Mouse (Mus musculus) kidney, adult 18-20 months (tissue): ENCODE measurements around the gene Rnf19b.

ENCODE experiments used
- DNase-seq: peaks from one replicate; pipeline ENCODE4 v3.0.0; 2021

The Rnf19b gene

DNA sequence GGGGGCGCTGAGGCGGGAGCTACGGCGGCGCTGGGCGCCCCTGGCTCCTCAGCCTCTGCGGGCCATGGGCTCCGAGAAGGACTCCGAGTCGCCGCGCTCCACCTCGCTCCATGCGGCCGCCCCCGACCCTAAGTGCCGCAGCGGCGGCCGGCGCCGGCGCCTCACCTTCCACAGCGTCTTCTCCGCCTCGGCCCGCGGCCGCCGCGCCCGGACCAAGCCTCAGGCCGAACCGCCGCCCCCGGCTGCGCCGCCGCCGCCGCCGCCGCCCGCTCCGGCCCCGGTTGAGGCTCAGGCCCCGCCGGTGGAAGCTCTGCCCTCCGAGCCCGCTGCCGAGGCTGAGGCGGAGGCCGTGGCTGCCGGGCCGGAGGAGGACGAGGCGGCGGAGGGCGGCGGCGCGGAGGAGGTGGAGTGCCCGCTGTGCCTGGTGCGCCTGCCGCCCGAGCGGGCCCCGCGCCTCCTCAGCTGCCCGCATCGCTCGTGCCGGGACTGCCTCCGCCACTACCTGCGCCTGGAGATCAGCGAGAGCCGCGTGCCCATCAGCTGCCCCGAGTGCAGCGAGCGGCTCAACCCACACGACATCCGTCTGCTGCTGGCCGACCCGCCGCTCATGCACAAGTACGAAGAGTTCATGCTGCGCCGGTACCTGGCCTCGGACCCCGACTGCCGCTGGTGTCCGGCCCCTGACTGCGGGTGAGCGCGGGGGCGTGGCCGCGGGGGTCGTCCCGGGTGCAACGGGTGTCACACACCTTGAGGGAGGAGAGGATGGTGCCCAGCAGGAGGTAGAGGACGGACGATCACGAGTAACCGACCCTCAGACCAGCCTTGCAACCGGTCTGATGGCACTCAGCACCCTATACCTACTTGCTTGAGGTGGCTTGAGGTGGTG, at the start of gene Rnf19b:
Rnf19b (plus strand) TSS at position 65 of the 886 bp plus-strand sequence.
- DNase-seq, result peak; percentile 66

GRCm38 (mm10) chr4:129008672-129009071, 49.4 kb upstream of the Rnf19b start:
- no peak for DNase-seq

DNA sequence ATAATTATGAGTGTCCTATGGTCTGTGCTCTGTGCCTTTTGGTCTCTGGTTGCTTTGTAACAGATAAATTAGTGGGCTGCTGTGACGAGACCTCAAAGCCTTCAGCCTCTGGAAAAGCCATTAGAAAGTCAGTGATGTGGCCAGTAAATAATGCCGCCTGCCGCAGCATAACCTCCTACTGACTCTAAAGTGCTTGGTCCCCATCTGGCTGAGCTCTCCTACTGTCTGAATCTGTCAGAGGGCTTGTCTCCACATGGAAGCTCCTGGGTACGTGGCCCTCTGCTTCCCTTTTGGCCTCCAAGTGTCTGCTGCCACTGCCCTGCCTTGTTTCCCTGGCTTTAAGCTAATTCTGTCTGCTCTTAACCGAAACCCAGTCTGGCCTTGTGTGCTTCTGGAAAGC, 48.5 kb upstream of the Rnf19b start:
- DNase-seq, result no peak

DNA sequence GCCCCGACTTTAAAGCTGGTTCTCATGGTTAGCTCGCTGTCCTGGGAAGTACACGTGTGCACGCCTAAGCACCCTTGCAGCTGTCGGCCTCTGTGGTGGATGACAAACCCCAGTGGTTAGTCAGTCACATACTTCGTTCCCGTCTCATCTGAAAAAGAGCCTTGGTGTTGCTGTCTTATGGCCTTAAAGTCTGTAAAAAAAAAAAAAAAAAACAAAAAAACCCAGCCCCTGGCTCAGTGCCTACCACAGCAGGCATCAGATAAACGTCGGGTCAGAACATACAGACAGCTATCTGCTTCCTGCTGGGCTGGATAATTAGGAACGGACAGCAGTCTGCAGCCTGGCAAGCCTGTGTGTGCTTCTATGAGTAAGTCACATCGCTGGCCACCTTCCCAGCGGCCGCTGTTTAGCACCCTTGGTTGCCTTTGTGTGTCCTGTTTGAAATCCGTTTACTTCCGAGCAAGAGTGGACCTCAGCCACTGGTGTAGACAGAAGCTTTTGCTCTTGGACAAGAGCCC, 46.4 kb upstream of the Rnf19b start:
- no peak for DNase-seq

DNA sequence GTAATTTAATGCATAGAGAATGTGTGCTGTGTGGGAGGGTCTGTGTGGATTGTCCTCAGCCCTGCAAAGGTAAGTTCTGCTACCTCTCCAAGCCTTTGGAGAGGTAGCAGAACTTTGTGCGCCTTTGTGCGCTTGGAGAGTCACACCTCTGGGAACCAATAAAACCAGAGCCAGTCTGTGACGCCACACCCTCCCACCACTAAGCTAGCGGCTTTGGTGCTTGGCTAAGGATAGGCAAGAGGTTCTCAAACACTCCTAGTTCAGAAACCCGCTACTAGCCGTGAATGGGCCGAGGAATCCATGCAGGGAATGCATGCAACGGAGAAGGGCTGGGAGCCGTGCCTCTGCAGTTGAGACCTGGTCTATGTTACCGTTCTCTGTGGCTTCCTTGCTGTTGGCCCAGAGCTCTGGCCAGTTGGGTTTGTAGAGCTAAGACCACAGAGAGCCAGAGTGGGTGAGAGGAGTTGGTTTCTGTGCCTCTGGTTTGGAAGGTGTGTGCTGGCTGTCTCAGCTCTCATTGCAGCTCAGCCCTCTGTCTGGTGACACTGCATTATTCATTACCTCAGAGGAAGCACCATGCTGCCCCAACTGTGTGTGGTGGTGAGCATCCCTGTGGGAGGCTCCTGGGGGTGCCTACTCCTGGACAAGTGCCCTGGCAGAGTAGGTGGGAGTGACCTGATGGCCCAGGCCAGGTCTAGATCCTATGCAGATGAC, 44.8 kb upstream of the Rnf19b start:
- DNase-seq, result no peak

DNA sequence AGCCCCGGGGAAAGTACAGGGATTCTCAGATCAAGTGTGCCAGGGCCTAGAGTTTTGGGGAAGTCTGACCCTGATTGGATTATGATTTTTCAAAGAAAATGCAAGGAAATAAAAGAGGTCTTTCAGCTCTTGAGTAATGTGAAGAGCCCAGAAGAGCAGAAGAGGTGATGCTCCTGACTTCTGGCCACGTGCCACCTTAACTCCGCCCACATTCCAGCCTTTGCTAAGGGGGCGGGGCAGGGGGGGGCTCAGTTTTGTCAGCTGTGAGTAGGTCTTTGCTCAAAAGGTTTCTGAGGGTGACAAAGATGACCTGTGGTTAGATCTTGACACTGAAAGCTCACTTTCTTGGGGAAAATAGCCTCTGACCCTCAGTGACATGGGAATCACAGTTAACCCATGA, 41.7 kb upstream of the Rnf19b start:
- DNase-seq, result no peak

DNA sequence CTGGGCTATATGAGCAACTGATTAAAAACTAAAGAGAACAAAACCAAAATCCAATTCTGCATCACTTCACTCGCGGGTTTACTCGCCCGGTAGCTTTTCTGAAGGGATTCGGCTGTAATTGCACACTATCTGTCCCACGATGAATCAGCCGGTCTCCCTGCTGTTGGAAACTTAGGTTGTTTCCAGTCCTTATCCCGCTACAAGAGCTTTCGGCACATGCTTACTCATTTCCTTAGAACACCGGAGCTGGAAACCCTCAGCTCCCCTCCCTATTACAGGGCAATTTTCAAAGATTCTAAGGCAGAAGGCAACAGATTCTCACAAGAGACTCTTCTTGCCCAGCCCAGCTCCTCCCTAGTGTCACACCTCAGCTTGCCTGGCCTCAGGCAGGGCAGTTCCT, 40.9 kb upstream of the Rnf19b start:
- DNase-seq, result no peak

DNA sequence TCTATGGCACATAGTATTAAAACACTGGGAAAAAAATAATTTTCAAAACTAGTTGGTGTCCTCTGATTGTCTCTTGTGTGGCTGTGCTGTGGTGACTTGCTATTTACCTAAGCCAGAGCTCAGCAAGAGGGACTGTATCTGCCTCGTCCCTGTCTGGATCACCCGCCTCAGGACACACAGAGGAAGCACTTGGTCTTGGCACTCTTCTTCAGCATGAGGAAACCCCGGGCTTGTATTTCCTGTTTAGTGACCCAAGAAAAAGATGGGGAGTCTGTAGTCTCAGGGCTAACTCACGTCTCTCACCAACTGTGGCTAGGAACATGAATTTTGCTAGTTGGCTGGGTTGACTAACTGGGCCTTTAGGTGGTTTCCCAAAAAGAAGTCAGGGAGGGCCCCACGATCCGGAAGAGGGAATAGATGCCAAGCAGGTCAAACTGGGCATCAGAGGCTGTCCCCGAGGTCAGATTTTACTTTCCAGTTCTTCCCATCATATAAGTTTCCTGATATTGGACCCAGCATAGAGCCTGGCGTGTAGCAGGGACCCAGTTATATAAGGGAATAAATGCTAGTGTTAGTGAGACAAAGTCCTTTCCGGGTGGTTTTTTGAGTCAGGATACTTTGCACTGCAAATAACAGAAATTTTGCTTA, 39.2 kb upstream of the Rnf19b start:
- no peak for DNase-seq

DNA sequence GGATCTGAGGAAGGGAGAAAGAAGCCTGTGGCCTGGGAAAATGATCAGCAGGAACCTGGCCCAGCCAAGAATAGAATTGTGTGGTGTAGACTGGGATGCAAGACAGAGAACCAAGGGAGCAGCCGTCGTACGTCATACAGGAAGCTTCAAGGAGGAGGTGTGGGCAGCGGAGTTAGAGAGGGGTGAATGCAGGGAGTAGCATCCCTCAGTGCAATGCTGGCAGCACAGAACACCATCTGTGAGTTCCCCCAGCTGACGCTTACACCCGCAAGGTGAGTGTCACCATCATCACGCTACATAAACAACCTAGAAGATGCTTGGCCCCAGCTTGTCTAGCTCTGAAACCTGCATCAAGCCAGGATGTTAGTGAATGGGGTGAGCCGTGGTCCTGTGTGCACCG, 38.3 kb upstream of the Rnf19b start:
- no peak for DNase-seq

DNA sequence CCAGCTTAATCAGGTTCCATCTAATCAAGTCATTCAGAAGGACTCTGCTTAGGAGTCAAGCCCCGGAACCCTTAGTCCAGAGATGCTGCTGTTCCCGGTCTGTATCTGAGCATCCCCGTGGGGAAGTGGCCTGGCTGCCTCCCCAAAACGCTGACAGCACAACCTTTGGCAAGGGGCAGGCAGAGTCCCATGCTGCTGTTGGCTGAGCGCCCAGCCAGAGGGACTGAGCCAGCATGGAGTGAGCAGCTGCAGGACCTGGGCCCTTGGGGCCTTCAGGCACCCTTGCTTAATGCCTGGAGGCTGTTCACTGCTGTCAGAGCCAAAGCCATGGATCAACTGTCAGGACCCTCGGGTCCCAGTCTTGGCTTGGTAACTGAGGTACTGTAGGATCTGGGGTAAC, 37.6 kb upstream of the Rnf19b start:
- DNase-seq, result peak; percentile 87

DNA sequence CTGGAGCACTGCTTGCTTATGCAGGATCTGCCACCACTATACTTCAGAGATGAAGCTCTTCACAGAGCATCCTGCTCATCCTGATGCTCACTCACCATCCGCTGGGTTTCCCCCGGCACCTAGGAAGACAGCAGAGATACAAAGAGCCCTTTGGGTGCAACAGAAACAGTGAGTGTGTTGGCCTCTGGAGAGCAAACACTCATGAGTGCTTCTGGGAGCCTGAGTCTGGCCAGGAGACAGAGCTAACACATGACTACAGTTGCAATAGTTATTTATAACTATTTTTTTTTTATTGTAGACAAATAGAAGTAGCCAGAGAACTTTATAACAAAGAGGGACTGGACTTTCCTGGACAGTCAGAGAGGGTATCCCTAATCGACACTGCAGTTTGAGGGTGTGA, 36.6 kb upstream of the Rnf19b start:
- no peak for DNase-seq

- DNase-seq, result no peak
Observed at GRCm38 (mm10) chr4:129021886-129022285, 36.2 kb upstream of the Rnf19b start.

- no peak for DNase-seq
Observed at GRCm38 (mm10) chr4:129023884-129024283, 34.2 kb upstream of the Rnf19b start.

DNA sequence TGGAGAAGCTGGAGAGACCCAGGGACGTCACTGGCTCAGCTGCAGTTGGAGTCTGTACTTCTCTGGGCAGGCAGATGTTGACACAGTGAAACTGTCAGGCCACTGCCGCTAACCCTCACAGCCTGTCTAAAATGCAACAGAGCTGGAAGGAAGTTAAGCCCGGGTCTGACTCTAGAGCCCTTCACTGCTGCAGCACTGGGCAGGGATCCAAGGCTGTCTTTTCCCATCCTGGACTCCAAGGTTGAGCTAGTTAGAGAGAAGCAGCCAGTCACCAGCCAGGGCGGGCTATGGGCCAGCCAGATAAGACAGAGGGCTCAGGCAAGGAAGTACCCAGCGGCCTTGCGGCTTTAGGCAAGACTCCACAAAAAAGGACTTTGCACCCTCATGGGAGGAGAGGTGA, 33.3 kb upstream of the Rnf19b start:
- peak; percentile 79 for DNase-seq

GRCm38 (mm10) chr4:129025707-129026106, 32.4 kb upstream of the Rnf19b start:
- DNase-seq, result no peak

DNA sequence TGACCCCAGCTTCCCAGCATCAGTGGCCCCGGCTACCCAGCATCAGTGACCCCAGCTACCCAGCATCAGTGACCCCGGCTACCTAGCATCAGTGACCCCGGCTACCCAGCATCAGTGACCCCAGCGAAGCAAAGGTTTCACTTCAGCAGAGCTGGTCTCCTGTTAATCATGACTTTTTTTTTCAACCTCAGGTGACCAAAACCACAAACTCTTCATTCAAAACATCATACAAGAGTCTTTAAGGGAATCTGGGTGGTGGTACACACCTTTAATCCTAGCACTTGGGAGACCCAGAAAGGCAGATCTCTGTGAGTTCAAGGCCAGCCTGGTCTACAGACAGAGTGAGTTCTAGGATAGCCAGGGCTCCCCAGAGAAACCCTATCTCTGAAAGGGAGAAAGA, 27.3 kb upstream of the Rnf19b start:
- no peak for DNase-seq

DNA sequence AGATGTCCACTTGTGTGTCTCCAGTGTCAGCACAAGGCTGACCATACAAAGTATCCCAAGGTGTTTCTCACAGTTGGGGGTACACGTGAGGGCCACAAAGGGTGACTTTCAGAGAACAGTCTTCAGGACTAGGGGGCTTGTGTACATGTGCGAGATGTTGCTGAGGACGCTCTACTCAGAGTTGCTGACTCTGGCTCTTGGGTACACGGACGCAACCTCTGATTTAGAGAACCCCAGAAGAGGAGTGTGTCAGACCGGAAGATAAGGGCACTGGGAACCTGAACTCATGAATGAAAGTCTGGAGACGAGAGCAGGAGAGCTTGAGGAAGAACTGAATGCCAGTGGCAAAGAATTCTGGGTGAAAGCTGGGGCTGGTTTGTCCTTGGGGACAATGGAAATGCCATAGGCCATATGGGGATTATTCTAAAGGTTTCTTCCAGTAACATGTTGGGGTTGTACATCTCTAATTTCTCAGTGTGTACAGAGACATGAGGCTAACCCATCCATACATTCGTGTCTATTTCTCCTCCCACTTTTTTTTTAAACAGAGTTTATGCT, 26.6 kb upstream of the Rnf19b start:
- no peak for DNase-seq

DNA sequence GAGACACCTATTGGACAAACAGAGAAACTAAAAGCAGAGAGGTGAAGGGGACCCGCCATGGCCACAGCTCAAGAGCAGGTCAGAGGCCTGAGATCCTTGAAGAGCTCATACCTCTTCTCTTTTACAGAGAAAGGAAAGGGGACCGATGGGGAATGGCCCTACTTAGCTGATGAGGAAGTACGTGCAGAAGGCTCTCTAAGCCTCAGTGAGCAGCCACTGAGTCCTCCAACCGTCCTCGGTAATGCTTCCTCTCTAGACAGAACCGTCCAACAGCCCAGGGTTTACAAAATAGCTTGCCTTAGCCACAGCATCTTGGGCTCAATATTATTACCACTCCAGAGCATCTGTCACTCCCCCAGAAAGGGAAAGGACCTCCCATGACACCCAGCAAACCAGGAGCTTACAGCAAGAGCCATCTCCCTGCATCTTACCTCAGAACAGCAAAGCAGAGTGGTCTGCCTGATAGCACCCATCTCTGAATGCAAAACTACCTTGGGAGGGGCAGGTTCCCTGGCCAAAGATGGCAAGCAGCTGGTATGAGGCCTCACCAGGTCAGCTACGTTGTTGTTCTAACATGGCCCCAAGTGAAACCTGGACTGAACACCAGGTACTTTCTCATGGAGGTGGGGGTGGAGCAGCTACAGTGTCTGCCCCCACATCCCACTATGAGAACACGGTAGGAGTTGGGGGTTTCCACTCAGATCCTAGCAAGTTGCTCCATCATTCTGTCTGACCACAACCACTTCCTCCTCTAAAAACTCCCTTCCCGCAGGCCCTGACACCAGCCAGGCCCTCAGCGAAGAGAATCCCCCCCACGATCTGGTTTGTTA, 25.7 kb upstream of the Rnf19b start:
- DNase-seq, result no peak

DNA sequence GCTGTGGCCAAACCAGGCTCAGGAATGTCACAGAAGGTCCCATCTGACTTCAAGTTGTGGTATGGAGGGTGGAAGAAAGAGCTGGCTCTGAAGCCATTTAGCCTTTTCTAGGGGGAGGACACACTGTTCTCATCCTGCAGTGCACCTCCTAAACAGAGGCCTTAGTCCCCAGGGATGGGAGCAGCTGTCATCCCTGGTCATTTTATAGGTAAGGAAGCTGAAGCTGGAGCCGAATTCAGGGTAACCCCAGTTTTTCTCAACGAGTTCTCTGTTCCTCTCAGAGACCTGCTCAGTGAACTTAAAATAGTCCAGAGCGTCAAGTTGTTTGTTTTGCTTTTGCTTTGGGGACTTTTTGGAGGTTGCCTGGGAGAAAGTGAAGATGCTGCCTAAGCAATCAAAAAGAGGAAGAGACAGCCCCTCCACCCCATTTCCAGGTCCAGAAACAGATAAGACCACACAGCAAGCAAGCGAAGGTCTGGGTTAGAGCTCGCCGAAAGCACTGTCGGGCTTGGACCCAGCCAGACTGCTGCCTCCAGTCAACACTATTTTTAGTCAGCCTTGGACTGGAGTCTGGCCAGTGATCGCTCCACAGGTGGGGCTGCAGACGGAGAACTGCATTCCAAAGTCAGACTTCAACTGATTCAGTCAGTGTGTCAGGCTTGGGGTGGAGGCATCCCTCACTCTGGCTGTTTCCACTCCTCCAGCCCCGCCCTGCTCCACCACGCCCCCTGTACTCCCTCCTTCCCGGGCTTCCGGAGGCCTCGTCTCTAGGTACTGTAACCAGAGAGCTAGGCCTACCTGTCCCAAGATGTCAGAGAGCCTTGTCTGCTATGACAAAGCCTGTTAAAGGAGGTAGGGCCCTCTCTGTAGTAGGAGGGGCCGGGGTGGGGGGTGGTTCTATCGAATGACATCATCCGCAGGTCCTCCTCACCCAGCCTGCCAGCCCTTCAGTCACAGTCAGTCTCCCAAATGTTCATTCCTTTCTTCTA, 24.8 kb upstream of the Rnf19b start:
- DNase-seq, result peak; percentile 81

DNA sequence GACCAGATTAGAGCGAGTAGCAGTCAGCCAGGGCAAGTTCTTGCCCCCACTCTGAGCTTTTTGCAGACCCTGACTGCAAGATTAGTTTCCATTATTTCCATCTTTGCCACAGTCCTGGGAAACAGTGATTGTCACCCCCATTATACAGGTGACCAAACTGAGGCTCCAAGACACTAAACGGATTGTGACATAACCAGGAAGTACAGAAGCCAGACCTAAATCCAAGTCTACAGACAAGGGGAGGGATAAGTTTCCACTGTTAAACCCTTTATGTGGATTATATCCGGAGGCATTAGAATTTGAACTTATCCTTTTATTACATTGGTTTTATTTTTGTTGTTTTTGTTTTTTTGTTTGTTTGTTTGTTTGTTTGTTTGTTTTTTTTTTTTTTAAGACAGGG, 23.8 kb upstream of the Rnf19b start:
- no peak for DNase-seq
